Mouse (Mus musculus): Measurements from ENCODE around the gene Usp51.

- TF ChIP-seq CTCF (IDR thresholded peaks at IDR 0.05; ENCODE audit: low read depth) (no peak), EP300 (IDR thresholded peaks at IDR 0.05; ENCODE audit: low read depth) (no peak)
Observed at GRCm38 (mm10) chrX:153007021-153007684, 884 bp downstream of the Usp51 start.
